In genomic region chr6:134072439-134072838, GRCm38 (mm10) we compare ENCODE assay signal across 26 mouse cellular contexts. TPM values are rescaled to one million over a fixed set of nuclear protein-coding genes. Genes with fewer than 3 reads are reported as not detected.
A peak's percentile ranks its signal among the peaks of the same experiment; 100 is the strongest.
DNase-seq lines count a peak whose midpoint lies in the region; ATAC-seq and TF ChIP-seq lines count a peak whose summit lies in the region.
"Had no signal": no experiment of that assay in that cellular context is flagged by ENCODE, and none has a peak within 500 bp of the region (broad histone marks: within the 10 kb centered on the region; RNA-seq: fewer than 3 reads in every experiment).

No protein-coding gene starts in this region.

- peak; percentile 36 for DNase-seq in lung, postnatal 0 days (ENCODE audit: low spot score)
- DNase-seq in lung, postnatal 14 days = no peak
- DNase-seq in forebrain, embryonic 11.5 days (ENCODE audit: low spot score) = no peak
- no peak for DNase-seq in forebrain, embryonic 10.5 days (ENCODE audit: extremely low spot score, low spot score)
- DNase-seq: adrenal gland, adult 8-10 months; B cell, adult 2 months; cerebellum, adult 9-11 months; heart, postnatal 10 days; kidney, adult 11 months; layer of hippocampus, adult 9-11 months; liver, postnatal 0 days; lung, postnatal 10 days; retina, postnatal 1 day; thymus, adult 2 months; thymus, postnatal 4 days had no signal

- no peak overlapping the region for H3K4me2 ChIP-seq in lung, postnatal 0 days (replicated peaks; ENCODE audit: low read depth, low read length)
- H3K4me2 ChIP-seq in forebrain, embryonic 11.5 days (ENCODE audit: low read depth, low read length, severe bottlenecking) = no peak overlapping the region
- H3K4me2 ChIP-seq: forebrain, embryonic 12.5 days; heart, embryonic 11.5 days; midbrain, embryonic 11.5 days had no signal

- no peak overlapping the region for H3K4me3 ChIP-seq in lung, postnatal 0 days (ENCODE audit: low read depth, low read length)
- no peak overlapping the region for H3K4me3 ChIP-seq in brown adipose tissue, adult 24 weeks (ENCODE audit: insufficient read depth, low read depth, low read length)
- no peak overlapping the region for H3K4me3 ChIP-seq in small intestine, adult 2 months (ENCODE audit: low read depth, low read length)
- H3K4me3 ChIP-seq in forebrain, embryonic 11.5 days (ENCODE audit: low read depth, low read length) = no peak overlapping the region
- H3K4me3 ChIP-seq in forebrain, embryonic 10.5 days = no peak overlapping the region
- H3K4me3 ChIP-seq: embryonic facial prominence, embryonic 10.5 days; forebrain, embryonic 12.5 days had no signal

- 0 out of 2 replicates have a peak, but pooled peaks have one; percentile 12 for TF ChIP-seq EP300 in lung, postnatal 0 days (IDR thresholded peaks at IDR 0.05)

- H3K9me3 ChIP-seq in lung, postnatal 0 days (ENCODE audit: low read length) = no peaks in the 10 kb centered on the region
- no peaks in the 10 kb centered on the region for H3K9me3 ChIP-seq in forebrain, embryonic 11.5 days (ENCODE audit: control insufficient read depth, low read length)
- no peaks in the 10 kb centered on the region for H3K9me3 ChIP-seq in forebrain, embryonic 10.5 days
- H3K9me3 ChIP-seq: embryonic facial prominence, embryonic 10.5 days; forebrain, embryonic 12.5 days; G1E had no signal

- no peaks in the 10 kb centered on the region for H3K27me3 ChIP-seq in lung, postnatal 0 days (replicated peaks; ENCODE audit: insufficient read depth, low read length)
- H3K27me3 ChIP-seq in small intestine, adult 2 months (ENCODE audit: control insufficient read depth, insufficient read depth, low read length) = no peaks in the 10 kb centered on the region
- no peaks in the 10 kb centered on the region for H3K27me3 ChIP-seq in forebrain, embryonic 11.5 days (ENCODE audit: control insufficient read depth, insufficient read depth, low read length)
- no peaks in the 10 kb centered on the region for H3K27me3 ChIP-seq in forebrain, embryonic 10.5 days (ENCODE audit: poor library complexity, severe bottlenecking)
- H3K27me3 ChIP-seq: CH12.LX; forebrain, embryonic 12.5 days had no signal

- no peak overlapping the region for H3K27ac ChIP-seq in lung, postnatal 0 days (ENCODE audit: low read length)
- peak overlapping the region; percentile 28; the same call in 1 of the 2 replicates for H3K27ac ChIP-seq in brown adipose tissue, adult 24 weeks (replicated peaks; ENCODE audit: low read depth, low read length)
- H3K27ac ChIP-seq in small intestine, adult 2 months (ENCODE audit: insufficient read depth, low read depth, low read length) = peak overlapping the region; percentile 59
- no peak overlapping the region for H3K27ac ChIP-seq in forebrain, embryonic 11.5 days (ENCODE audit: low read depth, low read length)
- H3K27ac ChIP-seq in forebrain, embryonic 10.5 days = no peak overlapping the region
- H3K27ac ChIP-seq: embryonic facial prominence, embryonic 10.5 days; forebrain, embryonic 12.5 days; hindbrain, postnatal 0 days; stomach, postnatal 0 days had no signal

- 74% methylated on average over 7 of the region's 7 CpGs for WGBS in lung, postnatal 0 days
- WGBS in small intestine, adult 2 months = 27% methylated on average over 7 of the region's 7 CpGs
- WGBS in forebrain, embryonic 11.5 days = 70% methylated on average over 7 of the region's 7 CpGs
- WGBS in forebrain, embryonic 10.5 days = 89% methylated on average over 7 of the region's 7 CpGs

- ATAC-seq in lung, postnatal 0 days = no peak
- peak; percentile 69 for ATAC-seq in megakaryocyte, adult 5-6 weeks (ENCODE audit: poor library complexity, severe bottlenecking)
- ATAC-seq in forebrain, embryonic 11.5 days (replicated peaks; ENCODE audit: low FRiP score) = no peak
- ATAC-seq: hindbrain, postnatal 0 days; liver, postnatal 0 days had no signal

- H3K4me1 ChIP-seq in lung, postnatal 0 days (ENCODE audit: insufficient read depth, low read depth, low read length) = peaks cover 4% of the 10 kb centered on the region; the same call in 1 of the 2 replicates
- H3K4me1 ChIP-seq in brown adipose tissue, adult 24 weeks (ENCODE audit: control insufficient read depth, insufficient read depth, insufficient read length, low read length) = 0 out of 2 replicates have a peak, but pooled peaks cover 2% of the 10 kb centered on the region
- peaks cover 13% of the 10 kb centered on the region; the same call in 1 of the 2 replicates for H3K4me1 ChIP-seq in small intestine, adult 2 months (ENCODE audit: control insufficient read depth, insufficient read depth, insufficient read length, low read length)
- no peaks in the 10 kb centered on the region for H3K4me1 ChIP-seq in forebrain, embryonic 11.5 days (replicated peaks; ENCODE audit: control insufficient read depth, insufficient read depth, low read length)
- H3K4me1 ChIP-seq in forebrain, embryonic 10.5 days = no peaks in the 10 kb centered on the region
- H3K4me1 ChIP-seq: embryonic facial prominence, embryonic 10.5 days; forebrain, embryonic 12.5 days had no signal

- no peak for TF ChIP-seq POLR2A in small intestine, adult 2 months (IDR thresholded peaks at IDR 0.05; ENCODE audit: low read depth, low read length)

- no peaks in the 10 kb centered on the region for H3K36me3 ChIP-seq in lung, postnatal 0 days (ENCODE audit: insufficient read depth, low read length)
- H3K36me3 ChIP-seq in small intestine, adult 2 months (ENCODE audit: control insufficient read depth, insufficient read depth, low read length) = no peaks in the 10 kb centered on the region
- H3K36me3 ChIP-seq in forebrain, embryonic 11.5 days (ENCODE audit: control insufficient read depth, insufficient read depth, low read length) = no peaks in the 10 kb centered on the region
- H3K36me3 ChIP-seq in forebrain, embryonic 10.5 days (replicated peaks) = peaks cover 70% of the 10 kb centered on the region

- H3K9ac ChIP-seq in lung, postnatal 0 days (replicated peaks; ENCODE audit: low read depth) = no peak overlapping the region
- H3K9ac ChIP-seq in forebrain, embryonic 11.5 days (ENCODE audit: low read length) = no peak overlapping the region
- H3K9ac ChIP-seq: forebrain, embryonic 12.5 days; liver, postnatal 0 days had no signal

- TF ChIP-seq CTCF in lung, postnatal 0 days (IDR thresholded peaks at IDR 0.05) = no peak
- no peak for TF ChIP-seq CTCF in small intestine, adult 2 months (IDR thresholded peaks at IDR 0.05; ENCODE audit: extremely low read depth, insufficient read length, insufficient replicate concordance, low read depth, low read length)

RNA-seq across cellular contexts. Expression of gene Etv6, which starts 36.9 kb away (rescaled TPM):
- 5.5 and 6.2 TPM in 2 replicates for polyA plus RNA-seq in lung, postnatal 0 days (2015; fragmentation: Nextera tagmentation; extraction: Ambion mirVana)
- 8.6 and 10.5 TPM in 2 replicates for polyA plus RNA-seq in brown adipose tissue, adult 24 weeks (2012; ENCODE audit: insufficient read depth, insufficient read length, missing spikeins)
- total RNA-seq in megakaryocyte, adult 5-6 weeks (2015) = 51.9 and 66.7 TPM in 2 replicates
- total RNA-seq in megakaryocyte, adult 5-6 weeks (2017) = 32.9 and 42.3 TPM in 2 replicates
- polyA plus RNA-seq in small intestine, adult 2 months (2012; rRNA removed) = 11.0 and 16.2 TPM in 2 replicates
- 18.8 and 20.9 TPM in 2 replicates for polyA plus RNA-seq in forebrain, embryonic 11.5 days (2014; fragmentation: Nextera tagmentation; extraction: Ambion mirVana)
- 16.2 TPM in 2 replicates for polyA plus RNA-seq in forebrain, embryonic 10.5 days (2016; fragmentation: Nextera tagmentation; extraction: Ambion mirVana)

Comparison
In these comparisons a context has a peak if more than half of its experiments do, and no peak if none do; other contexts are left out.
1. H3K27ac ChIP-seq: peak in brown adipose tissue, adult 24 weeks (single experiment) and small intestine, adult 2 months (single experiment); none in lung, postnatal 0 days (single experiment), forebrain, embryonic 11.5 days (single experiment) and forebrain, embryonic 10.5 days (single experiment).